8 mouse cellular contexts compared by ENCODE assay signal in the genomic region with DNA sequence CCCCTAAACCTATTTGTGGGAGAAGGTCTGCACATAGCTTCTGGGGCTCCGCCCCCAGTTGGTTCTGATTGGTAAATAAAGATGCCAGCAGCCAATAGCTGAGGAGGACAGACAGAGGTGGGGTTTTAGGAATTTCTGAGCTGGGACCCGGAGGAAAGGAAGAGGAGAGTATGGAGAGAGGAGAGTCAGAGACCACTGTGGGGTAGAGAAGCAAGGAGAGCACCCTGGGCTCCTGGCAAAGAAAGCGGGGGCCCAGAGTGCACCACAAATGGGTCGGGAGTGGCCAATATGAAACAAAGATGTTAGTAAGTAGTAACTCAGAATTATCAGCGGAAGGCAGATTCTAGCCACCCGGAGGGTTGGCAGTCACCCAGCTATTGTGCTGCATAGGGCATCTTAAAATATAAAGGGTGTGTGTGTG. TPM values are rescaled to one million over a fixed set of nuclear protein-coding genes. Genes with fewer than 3 reads are reported as not detected.
DNase-seq lines count a peak whose midpoint lies in the region; ATAC-seq lines count a peak whose summit lies in the region.

No protein-coding gene starts in this region.

- H3K27me3 ChIP-seq in embryonic facial prominence, embryonic 14.5 days (replicated peaks; ENCODE audit: control insufficient read depth, insufficient read depth, low read length) = no peaks in the 10 kb centered on the region
- no peaks in the 10 kb centered on the region for H3K27me3 ChIP-seq in midbrain, embryonic 12.5 days

- DNase-seq in layer of hippocampus, adult 9-11 months = peak; percentile 34
- no peak for DNase-seq in layer of hippocampus, adult 8-10 months (ENCODE audit: low spot score in 2 of 2)
- peak; percentile 69 for DNase-seq in brain, adult 2 months (ENCODE audit: low read depth, low spot score)
- DNase-seq in embryonic facial prominence, embryonic 14.5 days (ENCODE audit: low spot score) = peak; percentile 71
- DNase-seq in kidney, postnatal 10 days = peak; percentile 36
- DNase-seq in frontal cortex, postnatal 25 days (ENCODE audit: low spot score in 2 of 2) = no peak

- ATAC-seq in embryonic facial prominence, embryonic 14.5 days (ENCODE audit: low read depth) = peak; percentile 27
- peak; percentile 63 for ATAC-seq in midbrain, embryonic 12.5 days (ENCODE audit: low FRiP score, low read depth)
- no peak for ATAC-seq in frontal cortex, adult (ENCODE audit: low TSS enrichment)

- peak overlapping the region; percentile 41 for H3K4me2 ChIP-seq in embryonic facial prominence, embryonic 14.5 days (ENCODE audit: low read depth, low read length)
- peak overlapping the region; percentile 51 for H3K4me2 ChIP-seq in midbrain, embryonic 12.5 days (replicated peaks)

- H3K27ac ChIP-seq in embryonic facial prominence, embryonic 14.5 days (replicated peaks; ENCODE audit: low read depth, low read length) = no peak overlapping the region
- no peak overlapping the region for H3K27ac ChIP-seq in midbrain, embryonic 12.5 days (replicated peaks)

- 34% methylated on average over 6 of the region's 6 CpGs for WGBS in embryonic facial prominence, embryonic 14.5 days
- 37% methylated on average over 6 of the region's 6 CpGs for WGBS in midbrain, embryonic 12.5 days

- 0 out of 2 replicates have a peak overlapping the region, but pooled peaks have one; percentile 5 for H3K9ac ChIP-seq in embryonic facial prominence, embryonic 14.5 days (ENCODE audit: low read depth, low read length)
- 0 out of 2 replicates have a peak overlapping the region, but pooled peaks have one; percentile 15 for H3K9ac ChIP-seq in midbrain, embryonic 12.5 days (replicated peaks)

- peak overlapping the region; percentile 24 for H3K4me3 ChIP-seq in embryonic facial prominence, embryonic 14.5 days (ENCODE audit: low read depth, low read length)
- peak overlapping the region; percentile 37 for H3K4me3 ChIP-seq in midbrain, embryonic 12.5 days

- H3K9me3 ChIP-seq in embryonic facial prominence, embryonic 14.5 days (ENCODE audit: control insufficient read depth, low read length) = no peaks in the 10 kb centered on the region
- no peaks in the 10 kb centered on the region for H3K9me3 ChIP-seq in midbrain, embryonic 12.5 days

- H3K4me1 ChIP-seq in embryonic facial prominence, embryonic 14.5 days (ENCODE audit: control insufficient read depth, insufficient read depth, low read length) = peaks cover 10% of the 10 kb centered on the region
- H3K4me1 ChIP-seq in midbrain, embryonic 12.5 days = peaks cover 15% of the 10 kb centered on the region

- no peaks in the 10 kb centered on the region for H3K36me3 ChIP-seq in embryonic facial prominence, embryonic 14.5 days (ENCODE audit: control insufficient read depth, insufficient read depth, low read length)
- H3K36me3 ChIP-seq in midbrain, embryonic 12.5 days = 0 out of 2 replicates have a peak, but pooled peaks cover under 1% of the 10 kb centered on the region

RNA-seq across cellular contexts. Expression of a gene that starts 3.4 kb away (rescaled TPM):
- total RNA-seq in layer of hippocampus, adult 8-10 months (2022) = 10 to 100 TPM; 25.3 to 28.4 (median 26.6) TPM
- polyA plus RNA-seq in embryonic facial prominence, embryonic 14.5 days (2014; fragmentation: Nextera tagmentation; extraction: Ambion mirVana) = 95.6 and 96.4 TPM in 2 replicates
- 112 and 113 TPM in 2 replicates for polyA plus RNA-seq in midbrain, embryonic 12.5 days (2016; fragmentation: Nextera tagmentation; extraction: Ambion mirVana)

RNA-seq across cellular contexts. Expression of a gene that starts 6.1 kb away (rescaled TPM):
- total RNA-seq in layer of hippocampus, adult 8-10 months (2022) = under 1 TPM in 1 of 4 experiments, not detected in 3; 0.49 TPM
- polyA plus RNA-seq in embryonic facial prominence, embryonic 14.5 days (2014; fragmentation: Nextera tagmentation; extraction: Ambion mirVana) = 0.22 and 0.75 TPM in 2 replicates
- 0.08 TPM in 1 of 2 replicates, not detected in the other for polyA plus RNA-seq in midbrain, embryonic 12.5 days (2016; fragmentation: Nextera tagmentation; extraction: Ambion mirVana)

RNA-seq across cellular contexts. Expression of a gene that starts 24.0 kb away (rescaled TPM):
- total RNA-seq in layer of hippocampus, adult 8-10 months (2022) = 10 to 100 TPM; 30.9 to 40.3 (median 34.4) TPM
- 53.3 and 54.7 TPM in 2 replicates for polyA plus RNA-seq in embryonic facial prominence, embryonic 14.5 days (2014; fragmentation: Nextera tagmentation; extraction: Ambion mirVana)
- 62.1 and 67.7 TPM in 2 replicates for polyA plus RNA-seq in midbrain, embryonic 12.5 days (2016; fragmentation: Nextera tagmentation; extraction: Ambion mirVana)

RNA-seq across cellular contexts. Expression of a gene that starts 24.1 kb away (rescaled TPM):
- 10 to 100 TPM; 52.0 to 63.0 (median 56.5) TPM for total RNA-seq in layer of hippocampus, adult 8-10 months (2022)
- polyA plus RNA-seq in embryonic facial prominence, embryonic 14.5 days (2014; fragmentation: Nextera tagmentation; extraction: Ambion mirVana) = 49.0 and 52.5 TPM in 2 replicates
- polyA plus RNA-seq in midbrain, embryonic 12.5 days (2016; fragmentation: Nextera tagmentation; extraction: Ambion mirVana) = 52.2 and 54.8 TPM in 2 replicates

RNA-seq across cellular contexts. Expression of a gene that starts 30.5 kb away (rescaled TPM):
- 10 to 100 TPM in 1 of 4 experiments, 1 to 10 TPM in 3; 4.2 to 10.4 (median 6.5) TPM for total RNA-seq in layer of hippocampus, adult 8-10 months (2022)
- 6.8 and 8.0 TPM in 2 replicates for polyA plus RNA-seq in embryonic facial prominence, embryonic 14.5 days (2014; fragmentation: Nextera tagmentation; extraction: Ambion mirVana)
- 5.0 and 7.0 TPM in 2 replicates for polyA plus RNA-seq in midbrain, embryonic 12.5 days (2016; fragmentation: Nextera tagmentation; extraction: Ambion mirVana)

Comparison
In these comparisons a context has a peak if more than half of its experiments do, and no peak if none do; other contexts are left out.
1. DNase-seq: peak in layer of hippocampus, adult 9-11 months (single experiment), brain, adult 2 months (single experiment), embryonic facial prominence, embryonic 14.5 days (single experiment) and kidney, postnatal 10 days (single experiment); none in layer of hippocampus, adult 8-10 months (0 of 2) and frontal cortex, postnatal 25 days (0 of 2).